Mouse (Mus musculus) gastrocnemius, adult 2 months (tissue): ENCODE measurements around the gene Slc25a48. TPM values are rescaled to one million over a fixed set of nuclear protein-coding genes. Genes with fewer than 3 reads are reported as not detected.

Experiments used
- DNase-seq: peaks from one replicate; pipeline ENCODE4 v3.0.0; 2022
- H3K27ac ChIP-seq: fragments of 200-600 bp; 2 replicates; pipeline ENCODE4 v1.8.1; 2022; ENCODE audit warnings: mild to moderate bottlenecking
- H3K4me3 ChIP-seq: fragments of 200-600 bp; 2 replicates; pipeline ENCODE4 v1.8.1; 2022; ENCODE audit warnings: mild to moderate bottlenecking, moderate library complexity
- CTCF ChIP-seq: fragments of 200-600 bp; IDR thresholded peaks from 2 replicates; pipeline ENCODE4 v1.8.1; 2022; ENCODE audit warnings: antibody characterized with exemption, mild to moderate bottlenecking, moderate library complexity
- intact Hi-C: fragments of 180-260 bp; cut with DNase I; formaldehyde crosslinking; loops from one replicate; pipeline ENCODE4 v1.15.1; 2025
- total RNA-seq, 2 experiments: library from RNA; stranded (reverse); gene quantifications; 2 replicates each; pipeline ENCODE4 v1.2.3; 2021

Slc25a48 gene
- total RNA-seq, 2 experiments from 2014 or later: not detected

DNA sequence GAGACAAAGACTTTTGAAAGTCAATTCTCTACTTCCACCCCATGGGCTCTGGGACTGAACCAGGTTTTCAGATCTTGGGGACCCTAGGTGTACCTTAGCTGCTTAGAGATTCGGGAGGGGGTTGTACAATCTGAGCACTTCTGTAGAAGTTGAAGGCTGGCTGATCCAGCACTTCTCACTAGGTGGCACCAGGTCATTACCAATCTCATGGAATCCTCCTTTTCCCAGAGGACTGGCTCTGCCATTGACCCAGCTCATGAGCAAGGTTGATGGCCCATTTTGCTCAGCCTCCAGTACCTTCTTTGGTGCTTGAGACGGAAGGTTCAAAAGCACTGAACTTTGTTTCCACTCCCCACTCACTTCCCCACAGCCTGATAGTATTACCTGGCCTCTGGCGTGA is 62.0 kb downstream of the Slc25a48 start:
- peak; percentile 31 for TF ChIP-seq CTCF
- H3K4me3 ChIP-seq: no peak overlapping the region
- intact Hi-C loops: no loop called here

DNA sequence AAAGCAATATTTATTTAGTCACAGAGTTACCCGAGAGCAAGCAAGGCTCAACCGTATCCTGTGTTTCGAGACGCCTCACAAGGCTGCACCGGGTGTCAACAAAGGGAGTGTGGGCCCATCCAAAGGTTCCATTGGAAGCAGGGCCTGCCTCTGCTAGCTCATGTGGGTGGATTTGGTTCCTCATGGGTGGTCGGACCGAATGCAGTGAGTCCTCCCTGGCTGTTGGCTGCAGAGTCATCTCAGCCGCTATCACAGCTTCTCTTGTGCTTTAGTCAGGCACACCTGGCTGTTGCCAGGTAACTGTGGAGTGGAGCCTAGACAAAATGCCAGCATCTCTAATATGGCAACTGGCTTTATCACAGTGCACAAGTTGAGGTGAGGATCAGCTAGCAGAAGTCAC is 62.5 kb downstream of the Slc25a48 start:
- H3K4me3 ChIP-seq: no peak overlapping the region
- H3K27ac ChIP-seq: no peak overlapping the region
- no peak for TF ChIP-seq CTCF
- no peak for DNase-seq
- intact Hi-C loops: no loop called here

More for the DNA sequence above, 62.0 kb downstream of the Slc25a48 start:
- no peak for DNase-seq
- no peak overlapping the region for H3K27ac ChIP-seq

DNA sequence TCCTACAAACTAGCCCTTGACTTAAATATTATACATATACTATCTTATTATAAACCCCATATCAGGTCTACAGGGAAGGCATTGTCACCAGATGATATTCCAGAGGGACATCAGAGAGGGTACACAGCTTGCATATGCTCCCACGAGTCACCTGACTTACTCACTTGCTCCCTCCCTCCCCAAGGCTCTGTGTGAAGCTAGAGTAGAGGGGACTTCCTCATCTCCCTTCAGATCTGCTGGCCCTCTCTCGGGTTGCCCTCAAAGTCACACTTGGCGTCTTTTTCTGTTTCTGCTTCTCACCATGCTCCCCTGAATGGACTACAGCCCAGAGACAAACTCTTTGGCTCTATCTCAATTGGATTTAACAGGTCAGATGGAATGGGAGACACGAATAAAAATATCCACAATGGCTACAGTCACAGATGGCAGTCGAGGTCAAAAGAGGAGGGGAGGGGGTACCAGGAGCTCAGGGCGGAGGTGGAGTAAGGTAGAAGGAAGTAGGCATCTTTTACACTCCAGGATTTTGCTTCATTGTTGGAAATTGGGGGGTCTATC is 63.8 kb downstream of the Slc25a48 start:
- Histone ChIP-seq H3K4me3 (no peak overlapping the region), H3K27ac (no peak overlapping the region)
- TF ChIP-seq CTCF: no peak
- intact Hi-C loops: no loop called here
- DNase-seq: no peak

DNA sequence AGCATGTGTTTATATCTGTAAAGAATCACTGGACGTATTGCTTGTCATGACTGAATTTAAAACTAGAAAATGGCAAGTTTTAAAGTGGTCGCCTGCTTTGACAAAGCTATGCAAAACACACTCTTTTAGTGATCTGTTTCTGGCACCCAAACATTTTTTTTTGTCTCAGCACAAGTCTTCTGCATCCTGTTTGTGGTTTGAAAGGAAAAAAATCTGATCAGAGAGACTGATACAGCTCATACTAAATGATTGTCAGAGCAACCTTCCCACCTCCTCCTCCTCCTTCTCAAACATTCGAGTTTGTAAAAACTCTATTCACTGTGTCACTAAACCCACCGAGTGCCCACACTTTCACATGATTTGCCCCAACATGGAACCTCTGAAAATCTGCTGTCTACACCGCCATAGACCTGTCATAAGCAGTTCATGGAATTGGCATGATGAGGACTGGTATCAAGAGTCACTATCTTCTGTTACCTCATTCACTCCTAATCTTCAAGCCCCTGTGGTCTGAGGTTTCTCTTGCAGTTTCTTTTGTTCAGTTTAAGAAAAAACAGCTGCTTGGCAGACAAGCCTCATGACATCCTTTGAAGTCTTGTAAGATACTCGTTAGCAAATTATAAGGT is 68.8 kb downstream of the Slc25a48 start:
- no peak overlapping the region for H3K4me3 ChIP-seq
- no peak overlapping the region for H3K27ac ChIP-seq
- no peak for TF ChIP-seq CTCF

DNA sequence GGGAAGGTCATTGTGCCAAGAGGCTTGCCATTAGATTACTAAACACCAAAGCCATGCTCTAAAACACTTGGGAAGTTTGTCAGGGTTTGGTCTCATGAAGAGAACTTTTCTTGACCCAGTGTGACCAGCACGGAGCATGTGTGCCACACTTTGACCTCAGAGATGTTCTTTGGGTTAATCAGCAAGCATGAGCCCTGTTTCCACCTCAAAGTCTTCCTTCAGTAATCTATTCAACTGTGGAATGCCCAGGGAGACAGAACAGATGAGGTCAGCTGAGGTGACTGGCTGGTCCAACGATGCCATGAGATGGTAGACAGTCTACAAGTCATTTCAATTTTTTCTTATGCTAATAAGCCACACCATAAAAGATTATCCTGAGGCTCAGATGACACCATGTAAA is 71.6 kb downstream of the Slc25a48 start:
- intact Hi-C loops: no loop called here
- Histone ChIP-seq H3K4me3 (no peak overlapping the region), H3K27ac (no peak overlapping the region)
- no peak for DNase-seq
- TF ChIP-seq CTCF: no peak

More for the DNA sequence above, 68.8 kb downstream of the Slc25a48 start:
- intact Hi-C loops: no loop called here
- no peak for DNase-seq

DNA sequence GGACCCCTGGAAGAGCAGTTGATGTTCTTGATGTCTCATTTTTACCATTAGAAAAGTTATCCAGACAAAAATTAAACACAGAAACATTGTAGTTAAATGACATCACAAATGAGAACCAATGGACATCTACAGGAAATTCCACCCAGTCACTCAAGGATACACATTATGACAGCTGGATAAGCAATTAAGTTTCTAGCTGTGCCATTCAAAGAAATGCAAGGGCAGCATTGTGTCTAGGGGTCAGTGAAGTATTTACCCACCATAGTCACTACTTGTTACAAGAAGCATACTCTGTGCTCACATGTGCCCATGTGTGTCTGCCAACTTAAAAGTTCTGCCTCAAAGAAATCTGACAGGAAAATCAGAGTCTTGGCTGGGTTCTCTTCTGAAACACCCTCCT is 75.4 kb downstream of the Slc25a48 start:
- Histone ChIP-seq H3K27ac (no peak overlapping the region), H3K4me3 (no peak overlapping the region)
- intact Hi-C loops: no loop called here
- no peak for TF ChIP-seq CTCF
- no peak for DNase-seq

DNA sequence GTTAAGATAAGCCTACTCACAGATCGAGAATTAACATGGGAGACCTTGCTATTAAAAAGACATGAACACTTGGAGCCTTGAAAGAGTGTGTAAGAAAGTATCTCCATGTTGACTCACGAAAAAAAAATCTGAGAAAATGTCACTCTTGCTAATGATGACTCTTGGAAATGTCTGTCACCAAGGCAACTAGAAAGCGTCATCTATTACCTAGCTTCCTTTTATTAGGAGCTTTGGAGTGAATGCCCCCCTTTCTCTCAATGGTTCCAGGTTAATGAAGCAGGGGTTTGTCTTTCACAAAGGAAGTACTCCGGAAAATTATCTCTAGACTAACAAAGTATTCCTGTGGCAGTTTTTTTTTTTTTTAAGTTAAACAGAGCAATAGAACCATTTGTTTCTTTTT is 78.2 kb downstream of the Slc25a48 start:
- Histone ChIP-seq H3K4me3 (no peak overlapping the region), H3K27ac (no peak overlapping the region)
- DNase-seq: no peak
- TF ChIP-seq CTCF: no peak
- intact Hi-C loops: no loop called here

DNA sequence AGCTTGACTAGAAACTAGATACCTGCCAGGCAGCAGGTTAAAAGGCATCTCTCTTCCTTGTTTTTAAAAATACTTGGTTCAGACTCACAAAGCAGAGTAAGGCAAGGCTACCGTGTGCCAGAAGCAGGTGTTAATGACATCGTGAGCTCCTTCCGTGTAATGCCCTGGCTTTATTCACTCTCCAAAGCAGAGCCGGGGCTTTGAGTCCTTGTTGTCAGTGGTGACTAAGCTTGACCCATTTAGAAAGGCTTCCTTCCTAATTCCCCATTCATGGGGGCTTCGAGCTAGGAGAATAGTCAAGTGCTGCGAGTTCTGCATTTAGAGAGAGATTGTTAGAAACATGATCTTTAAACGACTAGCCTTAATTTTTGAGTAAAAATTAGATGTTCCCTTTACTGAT is 78.7 kb downstream of the Slc25a48 start:
- no peak for DNase-seq
- no peak overlapping the region for H3K27ac ChIP-seq
- no peak for TF ChIP-seq CTCF
- intact Hi-C loops: no loop called here
- H3K4me3 ChIP-seq: no peak overlapping the region

DNA sequence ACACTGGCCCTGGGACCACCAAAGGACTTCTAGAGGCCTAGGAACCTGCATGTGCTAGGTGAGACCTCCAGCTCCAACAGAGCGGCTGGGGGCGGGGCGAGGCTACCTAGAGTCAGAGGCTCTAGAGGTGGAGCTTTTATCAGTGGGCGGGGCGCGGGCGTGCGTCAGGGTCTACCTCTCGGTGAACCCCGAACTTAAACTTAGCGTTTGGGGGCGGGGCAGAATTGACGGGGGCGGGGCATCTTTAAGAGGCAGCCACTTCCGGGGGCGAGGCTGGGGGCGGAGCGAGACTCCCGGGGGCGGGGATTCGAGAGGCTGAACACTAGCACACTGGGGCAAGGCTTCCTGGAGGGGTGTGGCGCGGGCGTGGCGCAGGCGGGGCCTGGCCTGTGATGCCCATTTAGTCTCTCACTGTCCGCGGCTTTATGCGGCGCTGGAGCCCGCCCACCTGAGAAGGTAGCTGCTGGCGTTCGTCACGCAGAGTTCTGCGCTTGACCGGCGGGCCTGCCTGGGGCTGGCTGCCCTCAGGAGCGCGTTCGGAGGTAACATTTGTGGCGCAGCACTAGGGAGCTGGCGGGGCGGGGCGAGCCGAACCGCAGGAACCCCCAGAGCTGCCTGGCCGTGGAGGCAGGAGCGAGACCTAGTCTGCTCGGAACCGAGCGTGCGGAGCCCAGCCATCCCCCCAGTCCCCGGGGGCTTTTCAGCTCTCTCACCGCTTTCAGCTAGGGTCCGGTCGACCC is 84.1 kb downstream of the Slc25a48 start, which contains the start of gene Fbxl21:
Gene Fbxl21 (plus strand): TSS at position 392 of the 740 bp plus-strand sequence.
- intact Hi-C loops: no loop called here
- peak within 1 kb of the TSS; percentile 56 for H3K27ac ChIP-seq

DNA sequence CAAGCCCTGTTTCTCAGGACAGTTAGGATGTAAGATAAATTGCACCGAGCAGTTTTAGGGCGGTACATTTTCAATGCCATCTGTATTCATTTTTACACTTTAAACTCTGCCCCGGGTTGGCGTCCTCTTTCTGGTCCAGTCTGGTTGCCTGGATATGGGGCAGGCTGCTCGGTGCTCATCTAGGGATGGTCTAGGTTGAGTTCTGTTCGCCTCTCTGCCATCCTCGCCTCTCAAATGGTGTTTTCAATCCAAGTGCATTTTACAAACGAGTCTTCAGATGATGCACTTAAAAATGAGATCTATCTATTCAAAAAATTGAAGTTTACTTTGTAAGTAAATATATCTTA is 84.6 kb downstream of the Slc25a48 start:
- no peak for DNase-seq
- no peak for TF ChIP-seq CTCF
- intact Hi-C loops: no loop called here
- Histone ChIP-seq H3K4me3 (peak overlapping the region; percentile 82), H3K27ac (peak overlapping the region; percentile 56)

More for the DNA sequence above, 84.1 kb downstream of the Slc25a48 start, which contains the start of gene Fbxl21:
- peak within 1 kb of the TSS; percentile 82 for H3K4me3 ChIP-seq
- TF ChIP-seq CTCF: no peak
- DNase-seq: peak; percentile 95

Other genes starting within 250 kb of the Slc25a48 start
- not detected for gene Neurog1, start 186.2 kb upstream of the Slc25a48 start, total RNA-seq
- 10 to 100 TPM; 30.7 to 35.6 TPM for gene Cxcl14, start 141.8 kb upstream of the Slc25a48 start, total RNA-seq
- gene Gm3045, start 11.8 kb upstream of the Slc25a48 start, total RNA-seq: not detected
- gene Il9, start 43.9 kb downstream of the Slc25a48 start, total RNA-seq: not detected
- gene Fbxl21, start 84.1 kb downstream of the Slc25a48 start, total RNA-seq: not detected
- not detected for gene Lect2, start 110.1 kb downstream of the Slc25a48 start, total RNA-seq
- 10 to 100 TPM; 13.0 to 24.8 TPM for gene Tgfbi, start 171.2 kb downstream of the Slc25a48 start, total RNA-seq